Mouse (Mus musculus) liver, postnatal 0 days (tissue): ENCODE measurements around the gene Mdm1.

Source experiments
- CTCF ChIP-seq: sonication (generic); IDR thresholded peaks from 2 replicates; pipeline ENCODE4 v1.5.1; 2016; ENCODE audit warnings: antibody characterized with exemption, low read depth
- EP300 ChIP-seq: IDR thresholded peaks from 2 replicates; pipeline ENCODE4 v1.6.1; 2016; ENCODE audit warnings: antibody characterized with exemption, low read depth, mild to moderate bottlenecking

GRCm38 (mm10) chr10:118141018-118141883, at the start of gene Mdm1:
- TF ChIP-seq CTCF (no peak), EP300 (no peak)
